Mouse (Mus musculus) forebrain, embryonic 16.5 days (tissue): ENCODE data around the gene Polr2f. TPM values are rescaled to one million over a fixed set of nuclear protein-coding genes. Genes with fewer than 3 reads are reported as not detected.

ENCODE experiments used
- ATAC-seq: fragments of 200-750 bp; cut with Nextera tagmentation; 2 replicates; pipeline ENCODE4 v1.8.0; 2017; ENCODE audit warnings: mild to moderate bottlenecking, moderate library complexity
- H3K27ac ChIP-seq: fragments of 300-500 bp; sonication (generic); 2 replicates; pipeline ENCODE4 v1.5.1; 2014; ENCODE audit warnings: low read length, control low read depth
- H3K27me3 ChIP-seq: fragments of 300-500 bp; sonication (generic); replicated peaks from 2 replicates; pipeline ENCODE4 v1.6.1; 2014; ENCODE audit warnings: low read length; ENCODE audit not compliant: control insufficient read depth, insufficient read depth
- H3K36me3 ChIP-seq: fragments of 300-500 bp; sonication (generic); 2 replicates; pipeline ENCODE4 v1.6.1; 2014; ENCODE audit not compliant: control insufficient read depth, insufficient read depth
- H3K4me1 ChIP-seq: fragments of 300-500 bp; sonication (generic); replicated peaks from 2 replicates; pipeline ENCODE4 v1.6.1; 2014; ENCODE audit warnings: low read length; ENCODE audit not compliant: control insufficient read depth, insufficient read depth
- H3K4me2 ChIP-seq: fragments of 300-500 bp; sonication (generic); 2 replicates; pipeline ENCODE4 v1.6.1; 2014; ENCODE audit warnings: mild to moderate bottlenecking, low read length, control low read depth
- H3K4me3 ChIP-seq: fragments of 300-500 bp; sonication (generic); replicated peaks from 2 replicates; pipeline ENCODE4 v1.5.1; 2014; ENCODE audit warnings: mild to moderate bottlenecking, low read length, control low read depth
- H3K9ac ChIP-seq: fragments of 300-500 bp; sonication (generic); replicated peaks from 2 replicates; pipeline ENCODE4 v1.6.1; 2014; ENCODE audit warnings: low read depth, low read length, control low read depth
- H3K9me3 ChIP-seq: fragments of 300-500 bp; sonication (generic); 2 replicates; pipeline ENCODE4 v1.6.1; 2016; ENCODE audit warnings: low read length; ENCODE audit not compliant: control insufficient read depth
- WGBS: fragments of 180-500 bp; shearing (Covaris S2); extraction: QIAGEN DNeasy Blood & Tissue Kit; methylation state at CpG from one replicate; pipeline ENCODE4 v1.1.7; 2014; 5-methylcytosine and 5-hydroxymethylcytosine counted together
- polyA plus RNA-seq: library from polyadenylated mRNA; unstranded; fragments of >200 nt; fragmentation: Nextera tagmentation; extraction: Ambion mirVana; gene quantifications from 2 replicates; pipeline ENCODE4 v1.2.1, GENCODE M21; 2015

Gene Polr2f
- polyA plus RNA-seq, 1 experiment from 2014 or later, result 256 TPM

- Histone ChIP-seq H3K4me3 (peak overlapping the region; percentile 87), H3K4me1 (peaks cover 28% of the 10 kb centered on the region), H3K9ac (no peak overlapping the region), H3K27ac (no peak overlapping the region), H3K4me2 (peak overlapping the region; percentile 96), H3K36me3 (peaks cover under 1% of the 10 kb centered on the region; the same call in 1 of the 2 replicates), H3K9me3 (no peaks in the 10 kb centered on the region), H3K27me3 (no peaks in the 10 kb centered on the region)
- WGBS, result 73% methylated on average over 2 of the region's 2 CpGs
- ATAC-seq, result no peak
These were observed 30.3 kb upstream of the Polr2f start for GRCm38 (mm10) chr15:79110528-79110927.

GRCm38 (mm10) chr15:79111774-79112173 lies 29.0 kb upstream of the Polr2f start:
- Histone ChIP-seq H3K27me3 (no peaks in the 10 kb centered on the region), H3K4me2 (no peak overlapping the region), H3K9ac (no peak overlapping the region), H3K4me1 (peaks cover 28% of the 10 kb centered on the region), H3K27ac (no peak overlapping the region), H3K9me3 (no peaks in the 10 kb centered on the region), H3K4me3 (no peak overlapping the region), H3K36me3 (peaks cover 3% of the 10 kb centered on the region; the same call in 1 of the 2 replicates)
- ATAC-seq, result no peak
- 70% methylated on average over 4 of the region's 4 CpGs for WGBS

GRCm38 (mm10) chr15:79115276-79115675 lies 25.5 kb upstream of the Polr2f start:
- H3K4me1 ChIP-seq, result peaks cover 14% of the 10 kb centered on the region
- ATAC-seq, result no peak
- no peaks in the 10 kb centered on the region for H3K27me3 ChIP-seq
- H3K36me3 ChIP-seq, result peaks cover 5% of the 10 kb centered on the region; the same call in 1 of the 2 replicates
- H3K9me3 ChIP-seq, result no peaks in the 10 kb centered on the region
- H3K4me2 ChIP-seq, result no peak overlapping the region
- 70% methylated on average over 5 of the region's 5 CpGs for WGBS
- no peak overlapping the region for H3K9ac ChIP-seq
- no peak overlapping the region for H3K27ac ChIP-seq
- H3K4me3 ChIP-seq, result no peak overlapping the region

GRCm38 (mm10) chr15:79119491-79119890 lies 21.3 kb upstream of the Polr2f start:
- H3K27me3 ChIP-seq, result no peaks in the 10 kb centered on the region
- H3K4me3 ChIP-seq, result no peak overlapping the region
- 85% methylated on average over 9 of the region's 9 CpGs for WGBS
- no peak overlapping the region for H3K9ac ChIP-seq
- no peak for ATAC-seq
- H3K4me1 ChIP-seq, result no peaks in the 10 kb centered on the region
- no peaks in the 10 kb centered on the region for H3K9me3 ChIP-seq
- peaks cover 5% of the 10 kb centered on the region for H3K36me3 ChIP-seq
- H3K27ac ChIP-seq, result no peak overlapping the region
- no peak overlapping the region for H3K4me2 ChIP-seq

- no peaks in the 10 kb centered on the region for H3K9me3 ChIP-seq
- H3K27me3 ChIP-seq, result no peaks in the 10 kb centered on the region
- no peak overlapping the region for H3K9ac ChIP-seq
- H3K36me3 ChIP-seq, result peaks cover 3% of the 10 kb centered on the region
- no peak for ATAC-seq
- H3K4me3 ChIP-seq, result no peak overlapping the region
- no peaks in the 10 kb centered on the region for H3K4me1 ChIP-seq
- WGBS, result 85% methylated on average over 4 of the region's 4 CpGs
- no peak overlapping the region for H3K4me2 ChIP-seq
- H3K27ac ChIP-seq, result no peak overlapping the region
These were observed 18.7 kb upstream of the Polr2f start for GRCm38 (mm10) chr15:79122119-79122518.

GRCm38 (mm10) chr15:79122546-79122945 lies 18.3 kb upstream of the Polr2f start:
- ATAC-seq, result no peak
- Histone ChIP-seq H3K4me1 (no peaks in the 10 kb centered on the region), H3K27ac (no peak overlapping the region), H3K9me3 (no peaks in the 10 kb centered on the region), H3K4me2 (no peak overlapping the region), H3K4me3 (no peak overlapping the region), H3K27me3 (no peaks in the 10 kb centered on the region), H3K36me3 (peaks cover 8% of the 10 kb centered on the region), H3K9ac (no peak overlapping the region)
- 85% methylated on average over 13 of the region's 13 CpGs for WGBS

- no peaks in the 10 kb centered on the region for H3K27me3 ChIP-seq
- no peaks in the 10 kb centered on the region for H3K4me1 ChIP-seq
- no peak overlapping the region for H3K4me2 ChIP-seq
- ATAC-seq, result no peak
- no peaks in the 10 kb centered on the region for H3K9me3 ChIP-seq
- no peak overlapping the region for H3K4me3 ChIP-seq
- no peak overlapping the region for H3K9ac ChIP-seq
- H3K27ac ChIP-seq, result no peak overlapping the region
- peaks cover 12% of the 10 kb centered on the region for H3K36me3 ChIP-seq
- WGBS, result 92% methylated on average over 6 of the region's 6 CpGs
These were observed 17.1 kb upstream of the Polr2f start for GRCm38 (mm10) chr15:79123751-79124150.

GRCm38 (mm10) chr15:79124331-79124875 lies 16.4 kb upstream of the Polr2f start:
- WGBS, result 87% methylated on average over 10 of the region's 10 CpGs
- Histone ChIP-seq H3K36me3 (peaks cover 12% of the 10 kb centered on the region), H3K4me3 (no peak overlapping the region), H3K4me1 (no peaks in the 10 kb centered on the region), H3K27ac (no peak overlapping the region), H3K9me3 (no peaks in the 10 kb centered on the region), H3K4me2 (no peak overlapping the region), H3K27me3 (no peaks in the 10 kb centered on the region), H3K9ac (no peak overlapping the region)
- ATAC-seq, result no peak

- no peak overlapping the region for H3K9ac ChIP-seq
- no peak overlapping the region for H3K4me2 ChIP-seq
- no peak overlapping the region for H3K27ac ChIP-seq
- no peaks in the 10 kb centered on the region for H3K4me1 ChIP-seq
- H3K4me3 ChIP-seq, result no peak overlapping the region
- no peak for ATAC-seq
- H3K9me3 ChIP-seq, result no peaks in the 10 kb centered on the region
- H3K27me3 ChIP-seq, result no peaks in the 10 kb centered on the region
- peaks cover 16% of the 10 kb centered on the region for H3K36me3 ChIP-seq
- 83% methylated on average over 13 of the region's 13 CpGs for WGBS
These were observed 14.4 kb upstream of the Polr2f start for GRCm38 (mm10) chr15:79126217-79126932.
